Mouse (Mus musculus) megakaryocyte, embryonic 14.5 days (primary cell): ENCODE measurements around the gene Npas3.

Source experiments
- FLI1 ChIP-seq: IDR thresholded peaks from 2 replicates; pipeline ENCODE4 v1.6.1; 2012; ENCODE audit warnings: low read length, inconsistent platforms, mixed read lengths
- GATA1 ChIP-seq: IDR thresholded peaks from 3 replicates; pipeline ENCODE4 v1.6.1; 2012; ENCODE audit warnings: mixed read lengths, low read length, inconsistent platforms, borderline replicate concordance

- TF ChIP-seq FLI1 = no peak
- no peak for TF ChIP-seq GATA1
Measured at GRCm38 (mm10) chr12:53849263-53849662, 600.8 kb downstream of the Npas3 start.
